Mouse (Mus musculus) neural tube, embryonic 10.5 days (tissue): ENCODE results near the gene Rnf151.
"Not testable (repeated sequence)": the region's sequence is repeated elsewhere in the genome, so short reads cannot be mapped to it uniquely, and the experiment has no call there.

ENCODE experiments used
- DNase-seq: peaks from one replicate; pipeline ENCODE4 v3.0.0-alpha.2; 2017; ENCODE audit warnings: low spot score; ENCODE audit errors: extremely low spot score

The Rnf151 gene

GRCm38 (mm10) chr17:24733434-24734050 is 15.7 kb upstream of the Rnf151 start:
- no peak for DNase-seq

GRCm38 (mm10) chr17:24732233-24732935 is 14.5 kb upstream of the Rnf151 start:
- DNase-seq = no peak

- DNase-seq = no peak
These were observed 12.9 kb upstream of the Rnf151 start for GRCm38 (mm10) chr17:24730787-24731186.

GRCm38 (mm10) chr17:24729067-24729466 is 11.2 kb upstream of the Rnf151 start:
- no peak for DNase-seq

GRCm38 (mm10) chr17:24728184-24728583 is 10.3 kb upstream of the Rnf151 start:
- DNase-seq = no peak

GRCm38 (mm10) chr17:24727618-24728017 is 9.8 kb upstream of the Rnf151 start, which contains the start of gene Rpl3l:
TSS of gene Rpl3l (plus strand) at chr17:24727820.
- DNase-seq = no peak

- DNase-seq = no peak
These were observed 8.0 kb upstream of the Rnf151 start for GRCm38 (mm10) chr17:24725637-24726390.

GRCm38 (mm10) chr17:24724184-24724583 is 6.3 kb upstream of the Rnf151 start, which contains the start of gene Ndufb10:
TSS of gene Ndufb10 (minus strand) at chr17:24724478.
- peak; percentile 98 for DNase-seq

- no peak for DNase-seq
These were observed 6.0 kb upstream of the Rnf151 start for GRCm38 (mm10) chr17:24723881-24724180.

- DNase-seq = no peak
These were observed 5.4 kb upstream of the Rnf151 start for GRCm38 (mm10) chr17:24723122-24723880.

- DNase-seq = peak; percentile 43
These were observed 4.5 kb upstream of the Rnf151 start for GRCm38 (mm10) chr17:24722220-24722924.

GRCm38 (mm10) chr17:24721383-24721955 is 3.6 kb upstream of the Rnf151 start:
- not testable (repeated sequence) for DNase-seq

GRCm38 (mm10) chr17:24720616-24721015 is 2.8 kb upstream of the Rnf151 start:
- not testable (repeated sequence) for DNase-seq

- peak; percentile 98 for DNase-seq
These were observed 1.8 kb upstream of the Rnf151 start for GRCm38 (mm10) chr17:24719494-24720222.

- DNase-seq = not testable (repeated sequence)
These were observed 1.1 kb upstream of the Rnf151 start for GRCm38 (mm10) chr17:24718938-24719337.

- DNase-seq = no peak
These were observed 1.6 kb downstream of the Rnf151 start for GRCm38 (mm10) chr17:24716166-24716682.

GRCm38 (mm10) chr17:24715556-24715955 is 2.3 kb downstream of the Rnf151 start:
- no peak for DNase-seq

GRCm38 (mm10) chr17:24708646-24709045 is 9.2 kb downstream of the Rnf151 start:
- no peak for DNase-seq

- no peak for DNase-seq
These were observed 9.9 kb downstream of the Rnf151 start for GRCm38 (mm10) chr17:24707801-24708425.
